Mouse (Mus musculus) layer of hippocampus, postnatal 36 days (tissue): ENCODE measurements at regions not wholly inside any gene's neighbourhood (a gene's known extent, or its start where the extent isn't known, plus 50 kb on each side); places are given as distances from the start of the nearest gene placed in this dataset.

ENCODE experiments used
- DNase-seq, 2 experiments: peaks; one replicate each; pipeline ENCODE4 v3.0.0; 2022

- DNase-seq: no peak
These were observed 514.1 kb upstream of the Gm10131 start for GRCm38 (mm10) chr8:34625670-34626069.

- DNase-seq: no peak
These were observed 512.2 kb upstream of the Gm10131 start for GRCm38 (mm10) chr8:34623783-34624182.

- DNase-seq: no peak
These were observed 510.9 kb upstream of the Gm10131 start for GRCm38 (mm10) chr8:34622177-34623114.

- no peak for DNase-seq
These were observed 506.5 kb upstream of the Gm10131 start for GRCm38 (mm10) chr8:34618046-34618445.

- no peak for DNase-seq
These were observed 503.4 kb upstream of the Gm10131 start for GRCm38 (mm10) chr8:34614987-34615386.

- no peak for DNase-seq
These were observed 502.5 kb upstream of the Gm10131 start for GRCm38 (mm10) chr8:34614031-34614526.

- no peak for DNase-seq
These were observed 501.6 kb upstream of the Gm10131 start for GRCm38 (mm10) chr8:34613138-34613537.

GRCm38 (mm10) chr8:34612396-34612795 is 500.9 kb upstream of the Gm10131 start:
- DNase-seq: no peak

GRCm38 (mm10) chr8:34610186-34610585 is 498.6 kb upstream of the Gm10131 start:
- no peak for DNase-seq

GRCm38 (mm10) chr8:34607426-34607825 is 495.9 kb upstream of the Gm10131 start:
- DNase-seq: no peak

- DNase-seq: no peak
These were observed 493.5 kb upstream of the Gm10131 start for GRCm38 (mm10) chr8:34605031-34605430.

GRCm38 (mm10) chr8:34604581-34604980 is 493.0 kb upstream of the Gm10131 start:
- no peak for DNase-seq

- DNase-seq: no peak
These were observed 490.0 kb upstream of the Gm10131 start for GRCm38 (mm10) chr8:34601426-34601953.

GRCm38 (mm10) chr8:34600880-34601279 is 489.3 kb upstream of the Gm10131 start:
- peak in 1 of 2 experiments; percentile 16 for DNase-seq

- DNase-seq: no peak
These were observed 485.1 kb upstream of the Gm10131 start for GRCm38 (mm10) chr8:34596593-34596992.

GRCm38 (mm10) chr8:34590976-34591749 is 479.6 kb upstream of the Gm10131 start:
- no peak for DNase-seq

- no peak for DNase-seq
These were observed 466.5 kb upstream of the Gm10131 start for GRCm38 (mm10) chr8:34578043-34578442.

GRCm38 (mm10) chr8:34574009-34574408 is 462.5 kb upstream of the Gm10131 start:
- no peak for DNase-seq

- DNase-seq: no peak
These were observed 461.7 kb upstream of the Gm10131 start for GRCm38 (mm10) chr8:34573007-34573881.

- no peak for DNase-seq
These were observed 460.2 kb upstream of the Gm10131 start for GRCm38 (mm10) chr8:34571736-34572135.

- no peak for DNase-seq
These were observed 450.7 kb upstream of the Gm10131 start for GRCm38 (mm10) chr8:34562278-34562677.

- no peak for DNase-seq
These were observed 438.2 kb upstream of the Gm10131 start for GRCm38 (mm10) chr8:34549786-34550185.
